Mouse (Mus musculus) lung, postnatal 0 days (tissue): ENCODE data around the gene Dpp9.

Experiments used
- CTCF ChIP-seq: IDR thresholded peaks from 2 replicates; pipeline ENCODE4 v1.5.1; 2016; ENCODE audit warnings: antibody characterized with exemption, mild to moderate bottlenecking
- EP300 ChIP-seq: IDR thresholded peaks from 2 replicates; pipeline ENCODE4 v1.6.1; 2016; ENCODE audit warnings: antibody characterized with exemption, mild to moderate bottlenecking, control low read depth

DNA sequence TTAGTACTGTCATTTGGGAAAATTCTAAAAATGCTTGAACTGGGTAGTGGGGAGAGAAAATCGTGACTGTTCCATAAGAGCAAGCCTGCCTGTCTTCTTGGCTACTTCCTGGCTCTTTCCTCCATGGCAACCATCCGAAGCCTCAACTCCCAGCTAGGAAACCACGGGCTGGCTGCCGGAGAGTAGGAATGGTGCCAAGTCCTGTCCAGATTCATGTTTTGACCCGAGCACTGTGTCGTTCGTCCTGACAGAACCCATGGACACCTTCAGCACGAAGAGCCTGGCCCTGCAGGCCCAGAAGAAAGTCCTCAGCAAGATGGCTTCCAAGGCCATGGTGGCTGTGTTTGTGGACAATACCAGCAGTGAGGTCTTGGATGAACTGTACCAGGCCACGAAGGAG is 47.2 kb downstream of the Dpp9 start:
- no peak for TF ChIP-seq CTCF
- TF ChIP-seq EP300, result no peak
